Mouse (Mus musculus): ENCODE results near the gene Plscr1.

Gene Plscr1

GRCm38 (mm10) chr9:92252718-92253117 is 3.2 kb downstream of the Plscr1 start:
- in situ Hi-C loops (cut with MboI, MseI) = loop anchor here (25.0 kb wide), 1 partner anchor 1990 kb away; the partner anchor contains the start of gene Tbc1d2b

GRCm38 (mm10) chr9:92253585-92254321 is 4.2 kb downstream of the Plscr1 start:
- in situ Hi-C loops (cut with MboI, MseI) = loop anchor here (25.0 kb wide), 1 partner anchor 1991 kb away; the partner anchor contains the start of gene Tbc1d2b

- in situ Hi-C loops (cut with MboI, MseI) = loop anchor here (25.0 kb wide), 1 partner anchor 1998 kb away; the partner anchor contains the start of gene Tbc1d2b
Observed at GRCm38 (mm10) chr9:92260481-92261159, 11.1 kb downstream of the Plscr1 start.

- in situ Hi-C loops (cut with MboI, MseI) = loop anchor here (25.0 kb wide), 1 partner anchor 2003 kb away; the partner anchor contains the start of gene Tbc1d2b
Observed at GRCm38 (mm10) chr9:92265719-92266118, 16.2 kb downstream of the Plscr1 start.

GRCm38 (mm10) chr9:92266558-92267171 is 17.1 kb downstream of the Plscr1 start:
- in situ Hi-C loops (cut with MboI, MseI) = loop anchor here (25.0 kb wide), 1 partner anchor 2004 kb away; the partner anchor contains the start of gene Tbc1d2b

GRCm38 (mm10) chr9:92267732-92268131 is 18.2 kb downstream of the Plscr1 start:
- in situ Hi-C loops (cut with MboI, MseI) = loop anchor here (25.0 kb wide), 1 partner anchor 2005 kb away; the partner anchor contains the start of gene Tbc1d2b

- in situ Hi-C loops (cut with MboI, MseI) = loop anchor here (25.0 kb wide), 1 partner anchor 2008 kb away; the partner anchor contains the start of gene Tbc1d2b
Observed at GRCm38 (mm10) chr9:92269829-92270404, 20.4 kb downstream of the Plscr1 start.

GRCm38 (mm10) chr9:92270927-92271326 is 21.4 kb downstream of the Plscr1 start:
- in situ Hi-C loops (cut with MboI, MseI) = loop anchor here (25.0 kb wide), 1 partner anchor 2009 kb away; the partner anchor contains the start of gene Tbc1d2b

- in situ Hi-C loops (cut with MboI, MseI) = loop anchor here (25.0 kb wide), 1 partner anchor 2010 kb away; the partner anchor contains the start of gene Tbc1d2b
Observed at GRCm38 (mm10) chr9:92272650-92273049, 23.1 kb downstream of the Plscr1 start.

GRCm38 (mm10) chr9:92273271-92273670 is 23.7 kb downstream of the Plscr1 start:
- in situ Hi-C loops (cut with MboI, MseI) = loop anchor here (25.0 kb wide), 1 partner anchor 2011 kb away; the partner anchor contains the start of gene Tbc1d2b

GRCm38 (mm10) chr9:92273956-92274762 is 24.6 kb downstream of the Plscr1 start:
- in situ Hi-C loops (cut with MboI, MseI) = loop anchor here (25.0 kb wide), 1 partner anchor 2012 kb away; the partner anchor contains the start of gene Tbc1d2b

GRCm38 (mm10) chr9:92275486-92276207 is 26.1 kb downstream of the Plscr1 start, which contains the start of gene Plscr2:
TSS of gene Plscr2 (plus strand) at chr9:92275602.
- in situ Hi-C loops (cut with MboI, MseI) = loop anchor here (5.0 kb wide), 1 partner anchor 58 kb away; no protein-coding TSS in a partner anchor

GRCm38 (mm10) chr9:92276360-92276759 is 26.8 kb downstream of the Plscr1 start:
- in situ Hi-C loops (cut with MboI, MseI) = loop anchor here (5.0 kb wide), 1 partner anchor 59 kb away; no protein-coding TSS in a partner anchor

- in situ Hi-C loops (cut with MboI, MseI) = no loop called here
Observed at GRCm38 (mm10) chr9:92280048-92280447, 30.5 kb downstream of the Plscr1 start.

GRCm38 (mm10) chr9:92282563-92283171 is 33.1 kb downstream of the Plscr1 start:
- in situ Hi-C loops (cut with MboI, MseI) = no loop called here

GRCm38 (mm10) chr9:92289675-92290074 is 40.1 kb downstream of the Plscr1 start:
- in situ Hi-C loops (cut with MboI, MseI) = loop anchor here (10.0 kb wide), 1 partner anchor 945 kb away; no protein-coding TSS in a partner anchor

- in situ Hi-C loops (cut with MboI, MseI) = loop anchor here (10.0 kb wide), 1 partner anchor 947 kb away; no protein-coding TSS in a partner anchor
Observed at GRCm38 (mm10) chr9:92292169-92292568, 42.6 kb downstream of the Plscr1 start.

GRCm38 (mm10) chr9:92292922-92293321 is 43.4 kb downstream of the Plscr1 start:
- in situ Hi-C loops (cut with MboI, MseI) = loop anchor here (10.0 kb wide), 1 partner anchor 948 kb away; no protein-coding TSS in a partner anchor
